Mouse (Mus musculus): ENCODE measurements around the gene Iqcb1. TPM values are rescaled to one million over a fixed set of nuclear protein-coding genes. Genes with fewer than 3 reads are reported as not detected.
A peak's percentile ranks its signal among the peaks of the same experiment; 100 is the strongest.

Iqcb1 gene
- 64.6 and 67.8 TPM in 2 replicates for polyA plus RNA-seq (2016; fragmentation: Nextera tagmentation; extraction: Ambion mirVana)

DNA sequence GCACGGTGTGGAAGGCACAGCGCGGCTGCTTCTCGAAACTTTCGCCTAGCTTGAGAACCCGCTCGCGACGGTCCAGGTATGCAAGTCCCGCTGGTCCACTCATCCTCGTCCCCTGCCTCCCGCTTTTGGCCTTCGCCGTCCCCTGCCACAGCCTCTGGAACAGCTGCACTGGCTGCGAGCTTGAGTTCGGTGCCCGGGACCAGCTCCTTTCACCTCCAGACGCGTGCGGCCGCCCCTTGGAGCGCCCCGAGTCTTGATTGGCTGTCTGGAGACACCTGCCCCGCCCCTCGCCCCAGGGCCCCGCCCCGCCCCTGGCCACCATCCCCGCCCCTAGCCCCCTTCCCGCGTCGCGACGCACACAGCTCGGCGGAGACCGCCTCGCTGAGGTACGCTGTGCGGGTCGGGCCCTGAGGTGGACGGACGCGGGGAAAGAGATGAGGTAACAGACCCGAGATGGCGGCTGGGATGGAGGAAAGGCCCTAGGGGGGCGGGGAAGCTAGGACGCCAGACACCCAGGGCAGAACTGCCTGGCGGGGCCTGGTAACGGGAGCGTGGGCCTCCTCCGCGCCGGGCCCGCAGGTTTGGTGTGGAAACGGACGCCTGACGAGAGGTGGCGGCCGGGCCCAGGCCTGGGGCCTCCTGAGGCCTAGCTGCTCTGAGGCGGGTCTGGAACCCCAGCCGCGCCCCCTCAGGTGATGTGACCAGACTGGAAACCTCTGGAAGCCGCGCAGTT, at the start of gene Iqcb1:
TSS of gene Iqcb1 (plus strand) at position 332 of the 733 bp plus-strand sequence.
- peak; percentile 92 for DNase-seq (ENCODE audit: extremely low spot score, low spot score)
- Histone ChIP-seq H3K4me1 (peaks cover 19% of the 10 kb centered on the region), H3K9me3 (no peaks in the 10 kb centered on the region), H3K36me3 (replicated peaks) (peaks cover 24% of the 10 kb centered on the region), H3K27ac (peak within 1 kb of the TSS; percentile 93), H3K27me3 (ENCODE audit: poor library complexity, severe bottlenecking) (peaks cover 15% of the 10 kb centered on the region), H3K4me3 (peak within 1 kb of the TSS; percentile 90)
- under 1% methylated on average over 64 of the region's 64 CpGs for WGBS

DNA sequence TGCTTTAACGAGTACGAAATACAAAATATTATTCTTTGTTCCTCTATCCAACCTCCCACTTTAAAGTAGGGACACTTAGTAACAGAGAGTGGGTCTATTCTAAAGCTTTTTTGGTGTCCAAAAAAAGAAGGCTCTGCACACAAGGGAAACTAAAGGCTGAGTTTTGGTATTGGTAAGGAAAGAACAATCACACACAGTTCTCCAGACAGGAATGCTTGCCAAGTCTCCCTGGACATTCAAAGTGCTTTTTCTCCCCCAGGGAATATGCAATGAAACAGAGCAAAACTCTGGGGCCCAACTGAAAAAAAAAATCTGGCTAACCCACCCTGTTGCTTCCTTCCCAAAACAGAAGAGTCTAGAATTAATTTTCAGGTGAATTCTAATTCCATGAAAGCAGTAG, 44.0 kb upstream of the Iqcb1 start:
- Histone ChIP-seq H3K27me3 (ENCODE audit: poor library complexity, severe bottlenecking) (no peaks in the 10 kb centered on the region), H3K27ac (no peak overlapping the region), H3K4me3 (no peak overlapping the region), H3K9me3 (no peaks in the 10 kb centered on the region), H3K4me1 (no peaks in the 10 kb centered on the region), H3K36me3 (replicated peaks) (no peaks in the 10 kb centered on the region)
- 92% methylated on average over 2 of the region's 2 CpGs for WGBS
- DNase-seq (ENCODE audit: extremely low spot score, low spot score) = no peak

DNA sequence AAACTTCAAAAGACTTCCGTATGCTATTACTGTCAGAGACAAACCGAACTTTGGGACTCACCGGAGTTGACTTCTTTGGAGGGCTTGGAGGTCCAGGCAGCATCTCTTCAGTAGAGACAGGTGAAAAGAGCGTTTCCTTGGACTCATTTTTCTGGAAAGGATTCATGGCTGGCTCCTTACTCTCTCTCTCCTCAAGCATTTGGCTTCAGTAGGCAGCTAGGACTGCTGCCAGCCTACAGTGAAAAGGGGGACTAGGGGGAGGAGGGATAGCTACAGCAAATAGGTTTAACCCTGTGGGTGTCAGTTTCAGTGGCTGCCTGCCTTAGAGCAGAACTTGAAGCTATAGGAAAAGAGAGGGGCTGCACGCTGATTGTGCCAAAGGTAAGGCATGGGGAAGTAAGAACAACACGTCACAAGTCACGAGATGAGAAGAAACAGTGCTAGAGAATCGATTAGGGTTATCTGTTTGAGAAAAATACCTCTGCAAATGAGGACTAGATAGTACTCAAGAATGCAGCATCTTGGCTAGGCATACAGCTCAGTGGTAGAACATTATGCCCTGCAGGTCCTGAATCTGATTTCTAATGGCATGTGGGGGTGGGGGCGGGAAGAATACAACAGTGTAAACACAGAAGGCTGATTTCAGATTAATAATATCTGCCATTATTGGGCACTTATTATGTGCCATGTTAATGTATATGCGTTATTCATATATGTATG, 43.4 kb upstream of the Iqcb1 start, which contains the start of gene Slc15a2:
TSS of gene Slc15a2 (minus strand) at position 369 of the 720 bp plus-strand sequence.
- Histone ChIP-seq H3K9me3 (no peaks in the 10 kb centered on the region), H3K36me3 (replicated peaks) (no peaks in the 10 kb centered on the region), H3K4me3 (no peak within 1 kb of the TSS), H3K4me1 (no peaks in the 10 kb centered on the region), H3K27me3 (ENCODE audit: poor library complexity, severe bottlenecking) (no peaks in the 10 kb centered on the region), H3K27ac (no peak within 1 kb of the TSS)
- WGBS = 81% methylated on average over 10 of the region's 10 CpGs
- DNase-seq (ENCODE audit: extremely low spot score, low spot score) = no peak

DNA sequence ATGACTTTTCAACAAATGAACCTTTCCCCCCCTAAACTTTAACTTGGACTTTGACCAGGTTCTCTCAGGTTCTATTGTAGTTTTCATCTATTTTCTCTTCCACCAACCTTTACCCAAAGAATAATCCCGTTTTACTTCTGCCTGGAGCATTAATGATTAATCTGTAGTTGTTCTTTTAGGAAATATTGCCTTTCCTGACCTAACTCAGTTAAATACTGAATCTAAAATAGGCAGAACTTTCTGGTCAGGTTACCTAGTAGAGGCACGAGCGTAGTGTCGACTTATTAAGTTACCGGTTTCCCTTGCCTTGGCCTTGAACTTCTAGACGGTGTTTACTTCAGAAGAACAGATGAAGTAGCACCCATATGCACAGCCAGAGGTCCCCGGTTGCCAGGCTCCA, 41.7 kb upstream of the Iqcb1 start:
- Histone ChIP-seq H3K4me3 (no peak overlapping the region), H3K4me1 (no peaks in the 10 kb centered on the region), H3K36me3 (replicated peaks) (no peaks in the 10 kb centered on the region), H3K27ac (no peak overlapping the region), H3K9me3 (no peaks in the 10 kb centered on the region), H3K27me3 (ENCODE audit: poor library complexity, severe bottlenecking) (no peaks in the 10 kb centered on the region)
- WGBS = 90% methylated on average over 7 of the region's 7 CpGs
- DNase-seq (ENCODE audit: extremely low spot score, low spot score) = no peak

DNA sequence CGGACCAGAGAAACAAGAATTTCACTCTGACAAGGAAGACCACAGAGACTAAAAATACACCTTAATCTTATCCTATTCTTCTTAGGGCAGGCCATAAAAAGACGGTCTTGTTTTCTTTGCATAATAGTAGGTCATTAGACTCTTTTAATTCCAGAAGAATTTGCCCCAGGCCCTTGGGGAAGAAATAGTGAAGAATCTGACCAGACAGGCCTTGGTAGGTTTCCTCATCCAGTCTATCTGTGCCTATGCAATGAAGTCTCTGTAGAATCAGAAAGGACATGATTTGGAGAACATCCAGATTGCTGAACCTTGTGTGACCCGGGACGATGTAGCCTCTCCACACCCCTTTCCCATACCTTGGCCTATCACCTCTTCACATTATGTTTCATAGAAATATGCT, 38.0 kb upstream of the Iqcb1 start:
- DNase-seq (ENCODE audit: extremely low spot score, low spot score) = no peak
- Histone ChIP-seq H3K9me3 (no peaks in the 10 kb centered on the region), H3K27ac (no peak overlapping the region), H3K27me3 (ENCODE audit: poor library complexity, severe bottlenecking) (no peaks in the 10 kb centered on the region), H3K4me3 (no peak overlapping the region), H3K36me3 (replicated peaks) (no peaks in the 10 kb centered on the region), H3K4me1 (no peaks in the 10 kb centered on the region)
- WGBS = 88% methylated on average over 4 of the region's 4 CpGs

DNA sequence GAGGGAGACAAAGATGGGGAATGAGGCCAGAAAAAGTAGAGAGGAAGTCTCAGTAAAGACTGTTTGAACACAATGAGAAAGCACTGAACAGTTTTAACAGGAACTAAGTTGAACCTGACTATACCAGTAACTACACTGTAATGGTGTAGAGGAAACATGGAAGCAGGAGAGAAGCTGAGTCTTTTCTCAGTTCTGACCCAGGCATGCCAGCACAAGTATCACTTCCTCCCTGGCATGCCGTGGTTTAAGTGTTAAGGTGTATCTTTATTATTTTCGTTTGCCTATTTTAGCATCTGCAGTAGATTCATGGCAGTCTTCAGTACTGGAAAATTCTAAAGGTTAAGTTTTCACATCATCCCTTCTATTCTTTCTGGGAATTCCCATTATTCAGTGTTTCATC, 33.2 kb upstream of the Iqcb1 start:
- Histone ChIP-seq H3K27me3 (ENCODE audit: poor library complexity, severe bottlenecking) (no peaks in the 10 kb centered on the region), H3K36me3 (replicated peaks) (no peaks in the 10 kb centered on the region), H3K9me3 (no peaks in the 10 kb centered on the region), H3K4me3 (no peak overlapping the region), H3K27ac (no peak overlapping the region), H3K4me1 (no peaks in the 10 kb centered on the region)
- DNase-seq (ENCODE audit: extremely low spot score, low spot score) = no peak
- WGBS = 74% methylated on average over 2 of the region's 2 CpGs

DNA sequence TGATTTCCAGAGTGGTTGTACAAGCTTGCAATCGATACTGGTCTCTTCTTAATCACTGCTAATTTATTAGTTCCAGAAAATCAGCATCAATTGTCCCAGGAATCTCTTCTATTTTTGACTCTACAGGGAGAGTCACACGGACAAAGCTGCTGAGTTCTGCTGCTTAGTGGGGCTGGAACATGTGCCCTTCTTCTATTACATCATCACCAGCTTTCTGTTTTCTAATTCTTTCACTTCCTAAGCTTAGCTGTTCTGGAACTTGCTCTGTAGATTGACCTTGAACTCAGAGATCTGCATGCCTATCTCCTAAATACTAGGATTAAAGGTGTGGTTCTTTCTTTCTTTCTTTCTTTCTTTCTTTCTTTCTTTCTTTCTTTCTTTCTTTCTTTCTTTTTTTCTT, 29.9 kb upstream of the Iqcb1 start:
- 82% methylated on average over 2 of the region's 2 CpGs for WGBS
- DNase-seq (ENCODE audit: extremely low spot score, low spot score) = no peak
- Histone ChIP-seq H3K27me3 (ENCODE audit: poor library complexity, severe bottlenecking) (no peaks in the 10 kb centered on the region), H3K4me1 (no peaks in the 10 kb centered on the region), H3K27ac (no peak overlapping the region), H3K4me3 (no peak overlapping the region), H3K9me3 (peaks cover 3% of the 10 kb centered on the region), H3K36me3 (replicated peaks) (no peaks in the 10 kb centered on the region)

DNA sequence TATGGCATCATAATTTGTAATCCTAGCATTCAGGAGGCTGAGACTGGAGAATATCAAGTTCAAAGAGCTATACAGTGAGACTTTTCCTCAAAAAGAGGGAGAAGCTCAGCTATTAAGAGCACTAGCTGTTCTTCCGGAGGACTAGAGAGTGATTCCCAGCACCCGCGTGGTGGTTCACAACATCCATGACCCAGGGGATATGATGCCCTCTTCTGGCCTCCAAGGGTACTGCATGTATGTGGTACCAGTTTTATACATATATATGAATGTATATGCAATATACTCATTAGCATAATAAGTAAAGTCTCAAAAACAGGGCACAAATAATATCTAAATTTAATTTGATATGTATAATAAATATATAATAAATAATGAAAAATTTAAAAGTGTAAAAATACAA, 25.8 kb upstream of the Iqcb1 start:
- Histone ChIP-seq H3K9me3 (peaks cover 3% of the 10 kb centered on the region), H3K27me3 (ENCODE audit: poor library complexity, severe bottlenecking) (no peaks in the 10 kb centered on the region), H3K27ac (no peak overlapping the region), H3K4me3 (no peak overlapping the region), H3K36me3 (replicated peaks) (no peaks in the 10 kb centered on the region), H3K4me1 (no peaks in the 10 kb centered on the region)
- DNase-seq (ENCODE audit: extremely low spot score, low spot score) = no peak
- WGBS = 84% methylated on average over 3 of the region's 3 CpGs

DNA sequence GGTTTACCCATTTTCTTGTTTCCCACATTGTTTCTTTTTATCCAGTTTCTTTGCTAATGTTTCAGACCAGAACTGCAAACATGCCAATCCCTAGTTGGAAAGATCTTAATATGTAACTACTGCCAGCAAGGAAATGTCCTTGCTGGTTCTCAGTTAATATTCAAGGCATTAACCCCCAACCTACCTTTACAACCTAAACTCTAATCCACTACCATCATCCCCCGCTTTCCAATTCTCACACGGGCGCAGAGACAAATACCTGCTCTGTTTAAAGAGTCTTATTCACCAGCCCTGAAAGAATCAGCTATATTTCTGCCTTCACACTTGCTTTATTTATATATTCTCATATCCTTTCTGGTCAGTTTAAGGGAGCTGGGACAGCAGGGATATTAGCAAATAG, 19.6 kb upstream of the Iqcb1 start:
- DNase-seq (ENCODE audit: extremely low spot score, low spot score) = no peak
- no peak overlapping the region for H3K27ac ChIP-seq
- WGBS = 89% methylated on average over 3 of the region's 3 CpGs
- H3K4me3 ChIP-seq = no peak overlapping the region
- no peaks in the 10 kb centered on the region for H3K4me1 ChIP-seq
- H3K36me3 ChIP-seq (replicated peaks) = no peaks in the 10 kb centered on the region
- H3K27me3 ChIP-seq (ENCODE audit: poor library complexity, severe bottlenecking) = no peaks in the 10 kb centered on the region
- no peaks in the 10 kb centered on the region for H3K9me3 ChIP-seq

DNA sequence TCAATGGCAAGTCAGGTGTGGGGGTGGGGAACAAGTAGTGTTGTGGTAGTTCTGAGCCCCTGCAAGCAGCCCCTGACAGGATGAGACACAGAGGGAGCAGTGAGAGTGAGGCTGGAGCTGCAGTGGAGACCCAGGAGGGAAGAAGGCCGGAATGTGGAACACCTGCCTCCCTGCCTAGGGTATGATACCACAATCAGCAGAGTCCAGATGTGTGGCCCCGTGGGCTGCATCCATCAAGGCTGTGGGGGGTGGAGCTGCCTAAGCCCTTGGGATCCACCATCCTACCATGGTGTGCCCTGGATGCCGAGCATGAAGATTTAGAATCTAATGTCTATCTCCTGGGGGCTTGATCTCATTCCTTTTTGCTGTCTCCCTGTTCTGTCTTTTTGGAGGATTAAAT, 14.5 kb upstream of the Iqcb1 start:
- Histone ChIP-seq H3K36me3 (replicated peaks) (no peaks in the 10 kb centered on the region), H3K27me3 (ENCODE audit: poor library complexity, severe bottlenecking) (no peaks in the 10 kb centered on the region), H3K4me3 (no peak overlapping the region), H3K27ac (no peak overlapping the region), H3K4me1 (no peaks in the 10 kb centered on the region), H3K9me3 (no peaks in the 10 kb centered on the region)
- no peak for DNase-seq (ENCODE audit: extremely low spot score, low spot score)
- 85% methylated on average over 3 of the region's 3 CpGs for WGBS

DNA sequence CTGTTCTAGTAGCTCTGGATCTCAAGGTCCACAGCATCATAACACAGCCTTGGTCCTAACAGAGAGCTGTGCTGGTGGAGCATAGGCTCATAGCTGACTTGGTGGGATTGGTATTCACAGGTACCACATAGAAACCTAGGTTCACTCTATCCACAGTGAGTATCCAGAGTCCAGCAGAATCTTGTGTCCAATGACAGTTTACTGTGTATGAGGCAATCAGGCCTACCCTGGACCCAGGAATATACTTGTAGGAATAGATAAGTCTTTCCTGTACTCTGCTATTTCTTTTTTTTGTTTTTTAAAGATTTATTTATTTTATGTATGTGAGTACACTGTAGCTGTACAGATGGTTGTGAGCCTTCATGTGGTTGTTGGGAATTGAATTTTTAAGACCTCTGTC, 11.3 kb upstream of the Iqcb1 start:
- Histone ChIP-seq H3K4me1 (peaks cover 14% of the 10 kb centered on the region), H3K36me3 (replicated peaks) (no peaks in the 10 kb centered on the region), H3K9me3 (no peaks in the 10 kb centered on the region), H3K4me3 (no peak overlapping the region), H3K27ac (no peak overlapping the region), H3K27me3 (ENCODE audit: poor library complexity, severe bottlenecking) (no peaks in the 10 kb centered on the region)
- no peak for DNase-seq (ENCODE audit: extremely low spot score, low spot score)

DNA sequence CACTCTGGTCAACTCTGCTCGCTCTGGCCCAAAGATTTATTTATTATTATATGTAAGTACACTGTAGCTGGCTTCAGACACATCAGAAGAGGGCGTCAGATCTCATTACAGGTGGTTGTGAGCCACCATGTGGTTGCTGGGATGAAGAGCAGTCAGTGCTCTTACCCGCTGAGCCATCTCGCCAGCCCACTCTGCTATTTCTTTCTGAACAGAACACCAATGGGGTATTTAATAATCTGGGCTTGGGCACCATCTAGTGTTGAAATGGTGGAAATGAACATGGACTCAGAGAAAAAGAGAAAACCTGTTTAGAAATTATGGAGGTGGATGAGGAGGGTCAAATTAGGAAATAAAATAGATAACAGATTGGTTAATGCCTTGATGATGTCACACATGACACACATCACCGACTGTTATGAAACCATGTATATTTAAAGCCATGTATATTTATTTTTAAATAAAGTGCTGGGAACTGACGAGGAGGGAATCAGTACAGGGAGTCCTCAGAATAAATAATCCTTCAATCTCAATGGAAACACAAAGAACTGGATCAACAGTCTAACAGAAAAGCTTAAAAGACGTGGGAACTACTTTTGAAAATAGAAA, 10.8 kb upstream of the Iqcb1 start:
- peaks cover 15% of the 10 kb centered on the region for H3K4me1 ChIP-seq

DNA sequence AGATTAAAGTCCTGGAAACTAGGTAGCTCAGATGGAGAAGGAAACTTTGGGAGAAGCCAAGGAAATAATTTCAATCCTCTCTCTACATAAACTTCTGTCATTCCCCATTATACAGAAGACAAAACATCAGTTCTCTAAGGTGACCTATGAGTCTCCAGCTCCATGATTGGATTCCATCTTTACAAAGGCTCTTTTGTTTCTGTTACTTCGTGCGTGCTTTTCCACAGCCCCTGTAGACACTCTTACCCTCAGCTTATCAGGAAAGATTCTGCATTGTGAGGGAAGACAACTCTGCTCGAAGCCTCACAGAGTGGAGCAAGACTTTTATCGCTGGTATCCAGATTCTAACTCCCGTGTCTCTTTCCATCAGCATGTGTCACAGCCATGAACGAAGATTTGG, 8.2 kb upstream of the Iqcb1 start:
- H3K27me3 ChIP-seq (ENCODE audit: poor library complexity, severe bottlenecking) = no peaks in the 10 kb centered on the region
- no peak overlapping the region for H3K4me3 ChIP-seq
- 53% methylated on average over 6 of the region's 6 CpGs for WGBS
- no peak for DNase-seq (ENCODE audit: extremely low spot score, low spot score)
- no peaks in the 10 kb centered on the region for H3K9me3 ChIP-seq
- H3K4me1 ChIP-seq = peaks cover 15% of the 10 kb centered on the region
- no peak overlapping the region for H3K27ac ChIP-seq
- no peaks in the 10 kb centered on the region for H3K36me3 ChIP-seq (replicated peaks)

More for the DNA sequence above, 10.8 kb upstream of the Iqcb1 start:
- no peaks in the 10 kb centered on the region for H3K9me3 ChIP-seq
- no peaks in the 10 kb centered on the region for H3K36me3 ChIP-seq (replicated peaks)
- 20% methylated on average over 7 of the region's 7 CpGs for WGBS
- no peaks in the 10 kb centered on the region for H3K27me3 ChIP-seq (ENCODE audit: poor library complexity, severe bottlenecking)
- no peak overlapping the region for H3K4me3 ChIP-seq
- no peak overlapping the region for H3K27ac ChIP-seq
- DNase-seq (ENCODE audit: extremely low spot score, low spot score) = peak; percentile 64
